Mouse (Mus musculus): ENCODE data around the gene Dnajc9. TPM values are rescaled to one million over a fixed set of nuclear protein-coding genes. Genes with fewer than 3 reads are reported as not detected.

Dnajc9 gene
- polyA plus RNA-seq, 1 experiment from 2014 or later = 128 TPM

DNA sequence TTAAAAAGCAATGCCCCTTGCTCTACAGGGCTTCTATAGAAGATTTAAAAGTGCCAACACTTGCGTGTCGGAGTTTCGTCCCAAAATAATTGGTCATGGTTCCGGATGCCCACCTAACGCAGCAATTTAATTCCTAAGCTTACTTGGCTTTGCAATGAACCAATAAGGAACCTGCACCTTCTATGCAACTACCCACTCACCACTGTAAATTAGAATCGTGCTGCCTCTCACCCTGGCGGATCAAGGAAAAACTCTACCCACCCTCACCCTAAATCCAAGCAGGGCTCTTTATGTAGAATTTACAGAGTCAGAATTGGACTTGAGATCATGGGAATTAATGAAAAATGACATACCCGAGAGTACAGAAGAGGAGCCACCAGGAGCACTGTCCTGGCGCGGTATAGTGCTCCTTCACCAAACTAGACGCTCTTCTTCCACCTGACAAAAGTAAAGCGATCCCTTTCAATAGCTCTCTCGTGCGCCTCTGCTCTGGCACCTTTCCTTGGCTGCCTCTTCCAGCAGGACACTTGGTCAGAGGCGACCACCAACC is 41.2 kb downstream of the Dnajc9 start:
- Histone ChIP-seq H3K4me3 (replicated peaks) (peak overlapping the region; percentile 82), H3K4me2 (replicated peaks) (peak overlapping the region; percentile 69), H3K9me3 (no peaks in the 10 kb centered on the region), H3K4me1 (replicated peaks) (0 out of 2 replicates have a peak, but pooled peaks cover 12% of the 10 kb centered on the region), H3K27ac (peak overlapping the region; percentile 69), H3K9ac (peak overlapping the region; percentile 69), H3K36me3 (peaks cover 6% of the 10 kb centered on the region; the same call in 1 of the 2 replicates), H3K27me3 (replicated peaks) (no peaks in the 10 kb centered on the region)
- 5% methylated on average over 15 of the region's 15 CpGs for WGBS
- ATAC-seq = peak; percentile 75

DNA sequence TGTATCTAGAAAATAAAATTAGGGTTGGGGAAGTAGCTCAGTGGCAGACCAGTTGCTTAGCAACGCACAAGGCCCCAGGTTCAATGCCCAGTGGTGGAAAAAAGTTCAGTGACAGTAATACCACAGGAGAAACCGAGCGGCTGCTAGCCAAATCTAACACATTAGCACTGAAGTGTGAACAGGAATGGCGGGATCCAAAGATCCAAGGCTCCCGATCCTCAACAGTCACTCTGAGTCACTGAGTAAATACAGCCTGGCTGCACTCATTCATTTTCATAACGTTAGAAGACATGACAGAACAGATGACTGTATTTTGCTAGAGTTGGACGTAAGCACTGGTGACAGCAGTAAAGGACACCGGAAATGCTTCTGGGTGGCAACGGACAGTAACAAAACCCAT is 42.8 kb downstream of the Dnajc9 start:
- H3K9ac ChIP-seq = no peak overlapping the region
- ATAC-seq = no peak
- H3K4me2 ChIP-seq (replicated peaks) = no peak overlapping the region
- H3K36me3 ChIP-seq = peaks cover 3% of the 10 kb centered on the region; the same call in 1 of the 2 replicates
- 0 out of 2 replicates have a peak, but pooled peaks cover 12% of the 10 kb centered on the region for H3K4me1 ChIP-seq (replicated peaks)
- H3K4me3 ChIP-seq (replicated peaks) = no peak overlapping the region
- WGBS = 83% methylated on average over 9 of the region's 9 CpGs
- H3K27ac ChIP-seq = no peak overlapping the region
- no peaks in the 10 kb centered on the region for H3K27me3 ChIP-seq (replicated peaks)
- H3K9me3 ChIP-seq = no peaks in the 10 kb centered on the region

DNA sequence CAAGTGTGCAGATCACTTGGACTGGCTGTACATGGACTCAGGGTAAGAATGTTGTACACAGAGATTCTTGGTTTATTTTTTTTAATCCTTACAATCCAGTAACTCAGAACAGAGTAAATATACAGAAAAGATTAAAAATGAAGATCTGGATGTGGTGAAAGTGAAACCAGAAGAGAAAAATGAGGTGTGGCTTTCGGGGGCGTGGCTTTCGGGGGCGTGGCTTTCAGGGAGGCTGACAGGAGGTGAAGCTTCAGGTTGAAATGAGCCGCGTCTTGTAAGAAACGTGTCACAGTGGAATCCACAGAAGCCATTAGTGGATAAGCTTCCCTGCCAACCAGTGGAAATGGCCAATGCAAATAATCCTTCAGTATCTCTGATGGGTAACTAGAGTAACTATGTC is 47.8 kb downstream of the Dnajc9 start:
- 80% methylated on average over 7 of the region's 7 CpGs for WGBS

DNA sequence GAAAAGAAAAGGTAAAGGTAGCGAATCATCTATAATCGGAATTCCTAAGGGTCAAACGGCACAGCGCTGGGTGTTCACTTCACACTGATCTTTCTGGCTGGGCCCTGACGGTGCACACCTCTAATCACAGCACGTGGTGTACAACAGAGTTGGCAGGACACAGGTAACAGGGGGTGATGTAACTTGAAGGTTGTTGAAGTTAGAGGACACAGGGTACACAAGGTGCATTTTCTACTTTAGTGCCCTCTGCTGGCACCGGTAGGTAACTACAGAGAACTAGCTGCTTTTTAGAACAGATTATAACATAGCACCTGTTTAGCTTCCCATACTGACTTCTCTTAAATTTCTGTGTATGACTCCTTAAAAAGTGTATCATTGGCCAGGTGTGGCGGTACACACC is 48.6 kb downstream of the Dnajc9 start:
- H3K36me3 ChIP-seq = peaks cover 19% of the 10 kb centered on the region

More for the DNA sequence above, 47.8 kb downstream of the Dnajc9 start:
- no peaks in the 10 kb centered on the region for H3K9me3 ChIP-seq
- H3K36me3 ChIP-seq = peaks cover 16% of the 10 kb centered on the region
- H3K4me1 ChIP-seq (replicated peaks) = no peaks in the 10 kb centered on the region
- no peak overlapping the region for H3K27ac ChIP-seq
- ATAC-seq = no peak
- H3K4me2 ChIP-seq (replicated peaks) = no peak overlapping the region
- H3K4me3 ChIP-seq (replicated peaks) = no peak overlapping the region
- H3K27me3 ChIP-seq (replicated peaks) = no peaks in the 10 kb centered on the region
- H3K9ac ChIP-seq = no peak overlapping the region

DNA sequence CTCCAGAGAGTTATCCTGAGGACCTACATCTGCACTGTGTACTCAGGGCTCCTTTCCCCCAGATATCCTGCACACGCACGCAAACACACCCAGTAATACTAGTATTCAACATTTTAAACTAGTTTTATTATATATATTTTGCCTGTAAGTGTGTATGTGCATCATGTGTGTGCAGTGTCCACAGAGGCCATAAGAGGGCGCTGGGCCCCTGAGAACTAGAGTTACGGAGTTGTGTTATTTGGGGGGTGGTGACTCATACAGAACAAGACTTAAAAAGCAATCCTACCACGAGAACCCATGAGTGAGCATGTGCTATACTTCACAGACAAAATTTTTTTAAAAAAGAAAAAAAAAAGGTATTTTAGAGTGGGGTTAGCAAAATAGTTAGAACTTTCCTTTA is 49.3 kb downstream of the Dnajc9 start:
- Histone ChIP-seq H3K36me3 (peaks cover 19% of the 10 kb centered on the region), H3K27ac (no peak overlapping the region), H3K27me3 (replicated peaks) (no peaks in the 10 kb centered on the region), H3K4me3 (replicated peaks) (no peak overlapping the region), H3K4me1 (replicated peaks) (no peaks in the 10 kb centered on the region), H3K4me2 (replicated peaks) (no peak overlapping the region), H3K9ac (no peak overlapping the region), H3K9me3 (no peaks in the 10 kb centered on the region)
- no peak for ATAC-seq
- 96% methylated on average over 5 of the region's 5 CpGs for WGBS

More for the DNA sequence above, 48.6 kb downstream of the Dnajc9 start:
- Histone ChIP-seq H3K4me1 (replicated peaks) (no peaks in the 10 kb centered on the region), H3K9me3 (no peaks in the 10 kb centered on the region), H3K4me2 (replicated peaks) (no peak overlapping the region), H3K27me3 (replicated peaks) (no peaks in the 10 kb centered on the region), H3K4me3 (replicated peaks) (no peak overlapping the region), H3K9ac (no peak overlapping the region), H3K27ac (no peak overlapping the region)
- WGBS = 81% methylated on average over 8 of the region's 8 CpGs
- ATAC-seq = no peak

Other genes starting within 250 kb of the Dnajc9 start
- gene Kcnk5, start 207.1 kb downstream of the Dnajc9 start, polyA plus RNA-seq (2015; fragmentation: Nextera tagmentation; extraction: Ambion mirVana) = 9.5 TPM in 2 replicates
- 6.0 and 11.0 TPM in 2 replicates for gene Kcnk16, start 119.7 kb downstream of the Dnajc9 start, polyA plus RNA-seq (2015; fragmentation: Nextera tagmentation; extraction: Ambion mirVana)
- 15.8 and 17.8 TPM in 2 replicates for gene Nudt13, start 94.2 kb downstream of the Dnajc9 start, polyA plus RNA-seq (2015; fragmentation: Nextera tagmentation; extraction: Ambion mirVana)
- gene Ecd, start 40.8 kb downstream of the Dnajc9 start, polyA plus RNA-seq (2015; fragmentation: Nextera tagmentation; extraction: Ambion mirVana) = 44.1 and 45.9 TPM in 2 replicates
- gene Fam149b, start 40.7 kb downstream of the Dnajc9 start, polyA plus RNA-seq (2015; fragmentation: Nextera tagmentation; extraction: Ambion mirVana) = 29.0 and 31.1 TPM in 2 replicates
- 97.9 and 100 TPM in 2 replicates for gene Mrps16, start 4.7 kb upstream of the Dnajc9 start, polyA plus RNA-seq (2015; fragmentation: Nextera tagmentation; extraction: Ambion mirVana)
- gene Cfap70, start 63.3 kb upstream of the Dnajc9 start, polyA plus RNA-seq (2015; fragmentation: Nextera tagmentation; extraction: Ambion mirVana) = 0.18 and 0.28 TPM in 2 replicates
- gene Anxa7, start 91.2 kb upstream of the Dnajc9 start, polyA plus RNA-seq (2015; fragmentation: Nextera tagmentation; extraction: Ambion mirVana) = 45.5 and 47.0 TPM in 2 replicates
- gene Mss51, start 108.0 kb upstream of the Dnajc9 start, polyA plus RNA-seq (2015; fragmentation: Nextera tagmentation; extraction: Ambion mirVana) = 0.54 and 0.98 TPM in 2 replicates
- gene Ppp3cb, start 157.7 kb upstream of the Dnajc9 start, polyA plus RNA-seq (2015; fragmentation: Nextera tagmentation; extraction: Ambion mirVana) = 37.9 and 38.8 TPM in 2 replicates

All from intestine, embryonic 15.5 days (tissue).